Mouse (Mus musculus) bone marrow, adult 2 months (tissue): ENCODE data around the gene Hist1h3b.

Experiments
- CTCF ChIP-seq: fragments of 200-500 bp; IDR thresholded peaks from 2 replicates; pipeline ENCODE4 v1.5.1; 2011; ENCODE audit warnings: low read length, control low read depth; ENCODE audit not compliant: control insufficient read depth, insufficient read depth
- POLR2A ChIP-seq: fragments of 200-500 bp; IDR thresholded peaks from 2 replicates; pipeline ENCODE4 v1.6.1; 2011; ENCODE audit warnings: low read depth, mild to moderate bottlenecking, control low read depth, low read length, borderline replicate concordance; ENCODE audit not compliant: control insufficient read depth

DNA sequence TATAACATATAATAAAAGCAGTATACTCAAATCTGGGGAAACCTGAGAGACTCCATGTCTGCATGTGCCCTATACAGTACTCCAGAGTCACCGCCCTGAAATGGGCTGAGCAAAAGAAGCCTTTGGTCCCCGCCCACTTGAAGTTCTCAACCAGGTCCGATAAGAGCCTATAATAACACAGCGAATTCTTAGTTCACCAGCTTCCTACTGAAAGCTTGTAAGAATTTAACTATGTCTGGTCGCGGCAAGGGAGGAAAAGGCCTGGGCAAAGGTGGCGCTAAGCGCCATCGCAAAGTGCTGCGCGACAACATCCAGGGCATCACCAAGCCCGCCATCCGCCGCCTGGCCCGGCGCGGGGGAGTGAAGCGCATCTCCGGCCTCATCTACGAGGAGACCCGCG, 4.7 kb downstream of the Hist1h3b start, which contains the start of gene Hist1h4b:
- TF ChIP-seq CTCF = no peak
- peak; percentile 99 for TF ChIP-seq POLR2A
